Mouse (Mus musculus): Measurements from ENCODE around the gene Ybx2.
A peak's percentile ranks its signal among the peaks of the same experiment; 100 is the strongest.

DNA sequence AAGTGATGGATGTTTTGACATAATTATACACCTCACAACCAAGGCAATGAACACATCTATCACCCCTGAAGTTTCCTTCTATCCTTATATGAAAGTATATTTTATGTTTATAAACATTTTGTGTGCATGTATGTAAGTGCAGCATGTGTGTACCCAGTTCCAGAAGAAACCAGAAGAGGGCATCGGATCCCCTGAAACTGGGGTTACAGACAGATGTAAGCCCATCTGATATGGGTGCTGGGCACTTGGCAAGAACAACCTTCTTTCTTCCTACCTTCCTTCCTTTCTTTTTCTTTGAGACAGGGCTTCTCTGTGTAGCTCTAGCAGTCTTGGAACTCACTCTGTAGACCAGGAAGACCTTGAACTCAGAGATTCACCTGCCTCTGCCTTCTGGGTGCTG, 20.6 kb downstream of the Ybx2 start:
- TF ChIP-seq CTCF (IDR thresholded peaks at IDR 0.05; ENCODE audit: borderline replicate concordance, extremely low read depth, insufficient read depth, insufficient read length) (peak; percentile 7; the same call in 1 of the 2 replicates), POLR2A (IDR thresholded peaks at IDR 0.05; ENCODE audit: borderline replicate concordance, extremely low read depth, insufficient read depth, insufficient read length, poor library complexity, severe bottlenecking) (no peak)
